Mouse (Mus musculus) myocyte (in vitro differentiated cells): ENCODE measurements around the gene Bnipl.

ENCODE experiments used
- CEBPB ChIP-seq: IDR thresholded peaks from 2 replicates; pipeline ENCODE4 v1.6.1; 2011; ENCODE audit warnings: mild to moderate bottlenecking, moderate library complexity; ENCODE audit not compliant: poor library complexity, insufficient read depth, severe bottlenecking
- E2F4 ChIP-seq: IDR thresholded peaks from one replicate; pipeline ENCODE4 v1.6.1; 2011; ENCODE audit warnings: mild to moderate bottlenecking, control low read depth, moderate library complexity; ENCODE audit not compliant: insufficient read depth
- MAX ChIP-seq: IDR thresholded peaks from one replicate; pipeline ENCODE4 v1.6.1; 2011; ENCODE audit warnings: low read depth, mild to moderate bottlenecking, control low read depth
- MYOD1 ChIP-seq, 3 experiments: IDR thresholded peaks; one replicate each; pipeline ENCODE4 v1.6.1; 2011; ENCODE audit warnings: control low read depth in 2 of 3, low read depth in 2 of 3, mild to moderate bottlenecking in 2 of 3, moderate library complexity in 1 of 3; ENCODE audit not compliant: insufficient read length in 2 of 3, control insufficient read depth in 1 of 3
- MYOG ChIP-seq, 3 experiments: IDR thresholded peaks; one replicate each; pipeline ENCODE4 v1.6.1; 2011; ENCODE audit warnings: control low read depth in 2 of 3, low read depth in 2 of 3, mild to moderate bottlenecking in 2 of 3; ENCODE audit not compliant: insufficient read length in 2 of 3, control insufficient read depth in 1 of 3, insufficient read depth in 1 of 3
- POLR2A ChIP-seq: IDR thresholded peaks from one replicate; pipeline ENCODE4 v1.6.1; 2011; ENCODE audit warnings: low read depth, mild to moderate bottlenecking, control low read depth, moderate library complexity; ENCODE audit not compliant: insufficient read length
- POLR2AphosphoS2 ChIP-seq: IDR thresholded peaks from one replicate; pipeline ENCODE4 v1.6.1; 2011; ENCODE audit warnings: low read depth, control low read depth; ENCODE audit not compliant: insufficient read length
- REST ChIP-seq: IDR thresholded peaks from one replicate; pipeline ENCODE4 v1.6.1; 2011; ENCODE audit warnings: mild to moderate bottlenecking, control low read depth, moderate library complexity; ENCODE audit not compliant: insufficient read depth, insufficient read length
- SRF ChIP-seq: IDR thresholded peaks from one replicate; pipeline ENCODE4 v1.6.1; 2011; ENCODE audit warnings: low read depth; ENCODE audit not compliant: control insufficient read depth, insufficient read length
- TCF12 ChIP-seq: IDR thresholded peaks from one replicate; pipeline ENCODE4 v1.6.1; 2011; ENCODE audit warnings: mild to moderate bottlenecking, control low read depth; ENCODE audit not compliant: poor library complexity, insufficient read depth, severe bottlenecking
- TCF3 ChIP-seq: IDR thresholded peaks from one replicate; pipeline ENCODE4 v1.6.1; 2011; ENCODE audit warnings: low read depth, control low read depth; ENCODE audit not compliant: insufficient read length
- USF1 ChIP-seq: IDR thresholded peaks from one replicate; pipeline ENCODE4 v1.6.1; 2011; ENCODE audit warnings: low read depth, mild to moderate bottlenecking, control low read depth, moderate library complexity

- TF ChIP-seq POLR2A: no peak
- no peak for TF ChIP-seq REST
- TF ChIP-seq MAX: no peak
- TF ChIP-seq SRF: no peak
- TF ChIP-seq MYOG (IDR thresholded peaks at IDR 0.05; ENCODE audit: control insufficient read depth in 1 of 3, insufficient read depth in 1 of 3, insufficient read length in 2 of 3, low read depth in 2 of 3): no peak
- no peak for TF ChIP-seq MYOD1 (IDR thresholded peaks at IDR 0.05; ENCODE audit: control insufficient read depth in 1 of 3, insufficient read length in 2 of 3, low read depth in 2 of 3)
- no peak for TF ChIP-seq E2F4
- no peak for TF ChIP-seq POLR2AphosphoS2
- no peak for TF ChIP-seq TCF12
- TF ChIP-seq USF1: no peak
- TF ChIP-seq TCF3: no peak
- no peak for TF ChIP-seq CEBPB
Measured at GRCm38 (mm10) chr3:95269789-95270188, 18.8 kb upstream of the Bnipl start.
